In the genomic region with DNA sequence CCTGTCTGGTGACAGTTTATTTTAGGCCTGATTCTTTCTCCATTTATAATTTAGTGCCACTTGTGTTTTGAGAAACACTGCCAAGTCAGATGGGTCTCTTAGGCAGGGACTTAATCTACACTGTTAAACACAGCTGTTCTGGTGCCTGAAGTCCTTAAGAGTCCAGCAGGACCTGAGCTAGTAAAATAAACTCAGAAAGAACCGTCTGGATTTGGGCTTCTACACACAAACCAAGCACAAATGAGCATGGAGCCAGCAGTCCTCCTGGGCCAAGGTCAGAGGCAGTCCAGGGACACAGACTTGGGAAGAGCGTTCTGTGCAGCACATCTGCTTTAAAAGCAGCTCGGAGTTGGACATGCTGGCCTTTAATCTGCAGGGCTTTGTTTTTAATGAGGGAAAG, we compare ENCODE assay signal across 7 mouse cellular contexts.
DNase-seq lines count a peak whose midpoint lies in the region; ATAC-seq lines count a peak whose summit lies in the region.

No protein-coding gene starts in this region.

- no peaks in the 10 kb centered on the region for H3K9me3 ChIP-seq in heart, embryonic 13.5 days
- H3K9me3 ChIP-seq in midbrain, embryonic 16.5 days (replicated peaks; ENCODE audit: control insufficient read depth, low read length, poor library complexity, severe bottlenecking), result no peaks in the 10 kb centered on the region

- no peaks in the 10 kb centered on the region for H3K36me3 ChIP-seq in heart, embryonic 13.5 days
- no peaks in the 10 kb centered on the region for H3K36me3 ChIP-seq in midbrain, embryonic 16.5 days (ENCODE audit: control insufficient read depth, insufficient read depth, low read length)

- ATAC-seq in heart, embryonic 13.5 days (ENCODE audit: extremely low read depth, insufficient number of reproducible peaks, low FRiP score, low TSS enrichment), result no peak
- ATAC-seq in midbrain, embryonic 16.5 days, result no peak

- no peak overlapping the region for H3K4me3 ChIP-seq in heart, embryonic 13.5 days
- no peak overlapping the region for H3K4me3 ChIP-seq in midbrain, embryonic 16.5 days (ENCODE audit: low read depth, low read length)

- no peak overlapping the region for H3K9ac ChIP-seq in heart, embryonic 13.5 days
- H3K9ac ChIP-seq in midbrain, embryonic 16.5 days (ENCODE audit: low read depth, low read length), result no peak overlapping the region

- H3K27me3 ChIP-seq in heart, embryonic 13.5 days (replicated peaks), result no peaks in the 10 kb centered on the region
- no peaks in the 10 kb centered on the region for H3K27me3 ChIP-seq in midbrain, embryonic 16.5 days (ENCODE audit: control insufficient read depth, insufficient read depth, low read depth, low read length)

- 42% methylated on average over 3 of the region's 3 CpGs for WGBS in heart, embryonic 13.5 days
- 36% methylated on average over 3 of the region's 3 CpGs for WGBS in midbrain, embryonic 16.5 days

- peak overlapping the region; percentile 60 for H3K27ac ChIP-seq in heart, embryonic 13.5 days (replicated peaks)
- no peak overlapping the region for H3K27ac ChIP-seq in midbrain, embryonic 16.5 days (ENCODE audit: low read length)

- peaks cover 39% of the 10 kb centered on the region for H3K4me1 ChIP-seq in heart, embryonic 13.5 days
- H3K4me1 ChIP-seq in midbrain, embryonic 16.5 days (ENCODE audit: control insufficient read depth, insufficient read depth, low read length), result peaks cover 12% of the 10 kb centered on the region

- no peak overlapping the region for H3K4me2 ChIP-seq in heart, embryonic 13.5 days
- no peak overlapping the region for H3K4me2 ChIP-seq in midbrain, embryonic 16.5 days (ENCODE audit: low read length)

- DNase-seq in MN1 (ENCODE audit: low spot score), result peak; percentile 5
- DNase-seq in adrenal gland, adult 8-10 months, result peak; percentile 71
- DNase-seq in kidney, postnatal 25 days, result peak; percentile 34 to 69
- DNase-seq in skeletal muscle tissue, adult 2 months (ENCODE audit: low read depth, low spot score), result peak; percentile 67
- no peak for DNase-seq in embryo, embryonic 10 days (ENCODE audit: low spot score)
